Mouse (Mus musculus) neural tube, embryonic 15.5 days (tissue): ENCODE measurements around the gene Sdhaf4. TPM values are rescaled to one million over a fixed set of nuclear protein-coding genes. Genes with fewer than 3 reads are reported as not detected.

Source experiments
- ATAC-seq: fragments of 200-750 bp; cut with Nextera tagmentation; 2 replicates; pipeline ENCODE4 v1.8.0; 2017; ENCODE audit warnings: mild to moderate bottlenecking, moderate TSS enrichment, moderate library complexity; ENCODE audit not compliant: low FRiP score
- H3K27ac ChIP-seq: fragments of 300-500 bp; sonication (generic); replicated peaks from 2 replicates; pipeline ENCODE4 v1.5.1; 2015; ENCODE audit warnings: mild to moderate bottlenecking, inconsistent platforms
- H3K27me3 ChIP-seq: fragments of 300-500 bp; sonication (generic); replicated peaks from 2 replicates; pipeline ENCODE4 v1.6.1; 2015; ENCODE audit warnings: inconsistent platforms
- H3K36me3 ChIP-seq: fragments of 300-500 bp; sonication (generic); 2 replicates; pipeline ENCODE4 v1.6.1; 2015; ENCODE audit warnings: inconsistent platforms
- H3K4me1 ChIP-seq: fragments of 300-500 bp; sonication (generic); 2 replicates; pipeline ENCODE4 v1.6.1; 2015; ENCODE audit warnings: inconsistent platforms
- H3K4me2 ChIP-seq: fragments of 300-500 bp; sonication (generic); 2 replicates; pipeline ENCODE4 v1.6.1; 2015; ENCODE audit warnings: inconsistent platforms, mild to moderate bottlenecking, moderate library complexity
- H3K4me3 ChIP-seq: fragments of 300-500 bp; sonication (generic); replicated peaks from 2 replicates; pipeline ENCODE4 v1.5.1; 2015; ENCODE audit warnings: mild to moderate bottlenecking, inconsistent platforms
- H3K9ac ChIP-seq: fragments of 300-500 bp; sonication (generic); replicated peaks from 2 replicates; pipeline ENCODE4 v1.6.1; 2015; ENCODE audit warnings: mild to moderate bottlenecking, inconsistent platforms
- H3K9me3 ChIP-seq: fragments of 300-500 bp; sonication (generic); replicated peaks from 2 replicates; pipeline ENCODE4 v1.6.1; 2016; ENCODE audit warnings: inconsistent platforms
- WGBS: fragments of 180-500 bp; shearing (Covaris S2); methylation state at CpG from one replicate; pipeline ENCODE4 v1.1.7; 2015; ENCODE audit warnings: mixed read lengths; 5-methylcytosine and 5-hydroxymethylcytosine counted together
- polyA plus RNA-seq: library from polyadenylated mRNA; unstranded; fragments of >200 nt; fragmentation: Nextera tagmentation; extraction: Ambion mirVana; gene quantifications from 2 replicates; pipeline ENCODE4 v1.2.1, GENCODE M21; 2015

The Sdhaf4 gene
- polyA plus RNA-seq, 1 experiment from 2014 or later: 85.2 TPM

DNA sequence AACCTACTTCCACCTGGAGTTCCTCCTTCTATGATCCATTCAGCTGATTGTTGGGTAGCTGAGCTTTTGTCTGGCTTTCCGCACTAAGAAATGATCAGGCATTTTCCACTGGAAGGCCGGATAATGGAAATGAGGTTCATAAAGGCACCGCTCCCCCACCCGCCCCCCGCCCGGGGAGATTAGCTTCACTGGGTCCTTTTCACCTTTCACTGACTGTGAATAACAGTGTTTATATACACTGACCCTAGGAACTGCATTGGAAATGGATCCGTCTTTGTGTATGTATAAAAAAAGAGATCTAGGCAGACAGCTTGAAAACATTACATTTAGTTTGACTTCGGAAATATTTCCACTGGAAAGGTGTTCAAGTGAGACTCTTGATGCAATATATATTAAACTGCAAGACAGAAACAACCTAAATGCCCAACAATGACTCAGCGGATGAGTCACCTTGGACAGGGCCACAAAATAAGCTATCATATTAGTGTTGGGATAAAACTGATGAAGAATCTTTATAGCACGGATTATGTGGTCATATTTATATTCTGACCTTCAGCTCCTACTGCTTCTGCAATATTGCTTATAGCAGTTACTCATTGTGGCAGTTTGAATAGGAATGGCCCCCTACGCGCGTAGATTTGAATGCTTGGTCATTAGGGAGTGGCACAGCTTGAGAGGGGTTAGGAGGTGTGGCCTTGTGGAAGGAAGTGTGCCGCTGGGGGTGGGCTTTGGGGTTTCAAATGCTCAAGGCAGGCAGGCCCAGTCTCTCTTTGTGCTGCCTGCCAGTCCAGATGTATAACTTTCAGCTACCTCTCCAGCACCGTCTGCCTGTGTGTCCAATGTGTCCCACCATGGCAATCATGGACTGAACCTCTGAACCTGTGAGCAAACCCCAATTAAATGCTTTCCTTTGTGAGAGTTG, 56.4 kb downstream of the Sdhaf4 start:
- H3K36me3 ChIP-seq: no peaks in the 10 kb centered on the region

DNA sequence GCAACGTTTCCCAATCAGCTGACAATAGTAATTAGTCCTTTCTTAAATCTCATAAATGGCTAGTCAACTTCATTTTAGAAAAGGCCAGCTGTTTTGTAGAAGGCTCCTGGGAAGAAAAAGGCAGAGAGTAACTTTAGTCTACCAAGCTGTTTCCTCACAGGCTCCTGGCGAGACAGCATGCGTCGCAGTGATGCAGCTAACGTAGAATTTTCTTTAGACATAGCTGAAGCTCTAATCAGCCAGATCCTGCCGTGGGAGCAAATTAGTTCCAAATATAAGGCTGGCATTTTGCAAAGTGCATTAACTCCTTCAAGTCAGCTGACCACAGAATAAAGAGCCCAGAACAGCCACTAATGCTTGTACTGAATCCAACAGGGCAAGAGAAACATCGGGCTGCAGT, 57.2 kb downstream of the Sdhaf4 start:
- H3K9ac ChIP-seq: no peak overlapping the region
- H3K4me1 ChIP-seq: peaks cover 4% of the 10 kb centered on the region; the same call in 1 of the 2 replicates
- H3K36me3 ChIP-seq: no peaks in the 10 kb centered on the region
- 51% methylated on average over 7 of the region's 7 CpGs for WGBS
- no peak overlapping the region for H3K4me2 ChIP-seq
- no peak overlapping the region for H3K4me3 ChIP-seq
- 0 out of 2 replicates have a peak, but pooled peaks have one; percentile 31 for ATAC-seq
- H3K27ac ChIP-seq: 0 out of 2 replicates have a peak overlapping the region, but pooled peaks have one; percentile 23
- no peaks in the 10 kb centered on the region for H3K9me3 ChIP-seq
- H3K27me3 ChIP-seq: no peaks in the 10 kb centered on the region

More for the DNA sequence above, 56.4 kb downstream of the Sdhaf4 start:
- Histone ChIP-seq H3K4me1 (peaks cover 4% of the 10 kb centered on the region; the same call in 1 of the 2 replicates), H3K4me2 (no peak overlapping the region), H3K27ac (0 out of 2 replicates have a peak overlapping the region, but pooled peaks have one; percentile 23), H3K4me3 (no peak overlapping the region), H3K27me3 (no peaks in the 10 kb centered on the region), H3K9me3 (no peaks in the 10 kb centered on the region), H3K9ac (no peak overlapping the region)
- no peak for ATAC-seq
- 71% methylated on average over 15 of the region's 15 CpGs for WGBS

Other genes with a start within 250 kb of the Sdhaf4 start
- 23.1 and 27.9 TPM in 2 replicates for gene B3gat2, start 243.9 kb downstream of the Sdhaf4 start, polyA plus RNA-seq
- 88.3 and 111 TPM in 2 replicates for gene Smap1, start 83.3 kb downstream of the Sdhaf4 start, polyA plus RNA-seq
- gene Fam135a, start 94.7 kb upstream of the Sdhaf4 start, polyA plus RNA-seq: 22.9 and 24.1 TPM in 2 replicates
- 7.0 and 11.5 TPM in 2 replicates for gene Col9a1, start 172.0 kb upstream of the Sdhaf4 start, polyA plus RNA-seq